Mouse (Mus musculus): ENCODE measurements around the gene Mphosph9. TPM values are rescaled to one million over a fixed set of nuclear protein-coding genes. Genes with fewer than 3 reads are reported as not detected.

Gene Mphosph9
- polyA plus RNA-seq, 1 experiment from 2014 or later: 5.2 TPM

- H3K27me3 ChIP-seq (ENCODE audit: insufficient read depth, low read length): no peaks in the 10 kb centered on the region
- no peaks in the 10 kb centered on the region for H3K4me1 ChIP-seq (replicated peaks; ENCODE audit: insufficient read depth, low read length)
- no peak overlapping the region for H3K4me3 ChIP-seq (replicated peaks; ENCODE audit: low read depth, low read length)
- DNase-seq (ENCODE audit: low spot score) (no peak), ATAC-seq (replicated peaks; ENCODE audit: low FRiP score, low read depth) (no peak)
- H3K36me3 ChIP-seq (ENCODE audit: insufficient read depth, low read length): peaks cover 37% of the 10 kb centered on the region
- 91% methylated on average over 4 of the region's 4 CpGs for WGBS
- no peak for TF ChIP-seq CTCF (IDR thresholded peaks at IDR 0.05; ENCODE audit: low read depth)
- H3K9ac ChIP-seq (ENCODE audit: low read depth, low read length): no peak overlapping the region
- no peaks in the 10 kb centered on the region for H3K9me3 ChIP-seq (replicated peaks; ENCODE audit: low read length)
- H3K4me2 ChIP-seq (ENCODE audit: low read length): no peak overlapping the region
- no peak overlapping the region for H3K27ac ChIP-seq
Observed at GRCm38 (mm10) chr5:124290216-124290615, 37.6 kb downstream of the Mphosph9 start.

DNA sequence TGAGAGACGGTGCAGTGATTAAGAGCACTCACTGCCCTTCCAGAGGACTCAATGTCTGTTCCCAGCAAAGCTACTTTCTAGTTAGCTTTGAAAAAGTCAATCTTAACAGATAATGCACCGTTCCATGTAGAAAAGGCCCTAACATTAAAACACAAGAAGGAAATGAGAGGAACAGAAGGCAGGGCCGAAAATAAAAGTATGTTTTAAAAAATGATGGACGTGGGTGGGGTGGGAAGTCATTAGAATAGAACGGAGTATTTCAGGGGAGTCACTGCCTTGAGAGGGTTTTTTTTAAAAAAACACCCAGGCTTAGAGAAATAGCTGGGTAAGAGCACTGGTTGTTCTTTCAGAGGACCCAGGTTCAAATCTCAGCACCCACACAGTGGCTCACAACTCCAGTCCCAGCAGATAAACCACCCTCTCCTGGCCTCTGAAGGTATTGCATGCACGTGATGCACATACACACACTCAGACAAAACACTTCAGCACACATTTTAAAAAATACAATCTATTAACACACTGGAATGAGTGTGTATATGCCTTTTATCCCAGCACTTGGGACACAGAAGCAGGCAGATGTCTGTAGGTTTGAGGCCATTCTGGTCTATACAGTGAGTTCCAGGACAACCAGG, 40.0 kb downstream of the Mphosph9 start:
- WGBS: 95% methylated on average over 6 of the region's 6 CpGs

GRCm38 (mm10) chr5:124284330-124284729, 43.4 kb downstream of the Mphosph9 start:
- Histone ChIP-seq H3K9ac (ENCODE audit: low read depth, low read length) (no peak overlapping the region), H3K4me1 (replicated peaks; ENCODE audit: insufficient read depth, low read length) (no peaks in the 10 kb centered on the region), H3K27me3 (ENCODE audit: insufficient read depth, low read length) (no peaks in the 10 kb centered on the region), H3K4me2 (ENCODE audit: low read length) (no peak overlapping the region), H3K27ac (no peak overlapping the region), H3K4me3 (replicated peaks; ENCODE audit: low read depth, low read length) (no peak overlapping the region), H3K9me3 (replicated peaks; ENCODE audit: low read length) (no peaks in the 10 kb centered on the region), H3K36me3 (ENCODE audit: insufficient read depth, low read length) (peaks cover 15% of the 10 kb centered on the region)
- TF ChIP-seq CTCF (IDR thresholded peaks at IDR 0.05; ENCODE audit: low read depth): peak; percentile 64
- no peak for ATAC-seq (replicated peaks; ENCODE audit: low FRiP score, low read depth)
- WGBS: 64% methylated on average over 3 of the region's 3 CpGs
- peak; percentile 23 for DNase-seq (ENCODE audit: low spot score)

More for the DNA sequence above, 40.0 kb downstream of the Mphosph9 start:
- Histone ChIP-seq H3K27ac (no peak overlapping the region), H3K4me3 (replicated peaks; ENCODE audit: low read depth, low read length) (no peak overlapping the region), H3K4me1 (replicated peaks; ENCODE audit: insufficient read depth, low read length) (no peaks in the 10 kb centered on the region), H3K27me3 (ENCODE audit: insufficient read depth, low read length) (no peaks in the 10 kb centered on the region), H3K36me3 (ENCODE audit: insufficient read depth, low read length) (peaks cover 33% of the 10 kb centered on the region), H3K4me2 (ENCODE audit: low read length) (no peak overlapping the region), H3K9ac (ENCODE audit: low read depth, low read length) (no peak overlapping the region), H3K9me3 (replicated peaks; ENCODE audit: low read length) (no peaks in the 10 kb centered on the region)
- 0 out of 2 replicates have a peak, but pooled peaks have one; percentile 9 for TF ChIP-seq CTCF (IDR thresholded peaks at IDR 0.05; ENCODE audit: low read depth)
- ATAC-seq (replicated peaks; ENCODE audit: low FRiP score, low read depth): no peak
- no peak for DNase-seq (ENCODE audit: low spot score)

GRCm38 (mm10) chr5:124282854-124283253, 44.9 kb downstream of the Mphosph9 start:
- H3K9me3 ChIP-seq (replicated peaks; ENCODE audit: low read length): no peaks in the 10 kb centered on the region
- no peak overlapping the region for H3K4me3 ChIP-seq (replicated peaks; ENCODE audit: low read depth, low read length)
- no peak overlapping the region for H3K27ac ChIP-seq
- WGBS: 94% methylated on average over 2 of the region's 2 CpGs
- H3K27me3 ChIP-seq (ENCODE audit: insufficient read depth, low read length): no peaks in the 10 kb centered on the region
- H3K9ac ChIP-seq (ENCODE audit: low read depth, low read length): no peak overlapping the region
- ATAC-seq (replicated peaks; ENCODE audit: low FRiP score, low read depth) (no peak), DNase-seq (ENCODE audit: low spot score) (no peak)
- H3K36me3 ChIP-seq (ENCODE audit: insufficient read depth, low read length): peaks cover 15% of the 10 kb centered on the region
- no peak for TF ChIP-seq CTCF (IDR thresholded peaks at IDR 0.05; ENCODE audit: low read depth)
- no peak overlapping the region for H3K4me2 ChIP-seq (ENCODE audit: low read length)
- no peaks in the 10 kb centered on the region for H3K4me1 ChIP-seq (replicated peaks; ENCODE audit: insufficient read depth, low read length)

DNA sequence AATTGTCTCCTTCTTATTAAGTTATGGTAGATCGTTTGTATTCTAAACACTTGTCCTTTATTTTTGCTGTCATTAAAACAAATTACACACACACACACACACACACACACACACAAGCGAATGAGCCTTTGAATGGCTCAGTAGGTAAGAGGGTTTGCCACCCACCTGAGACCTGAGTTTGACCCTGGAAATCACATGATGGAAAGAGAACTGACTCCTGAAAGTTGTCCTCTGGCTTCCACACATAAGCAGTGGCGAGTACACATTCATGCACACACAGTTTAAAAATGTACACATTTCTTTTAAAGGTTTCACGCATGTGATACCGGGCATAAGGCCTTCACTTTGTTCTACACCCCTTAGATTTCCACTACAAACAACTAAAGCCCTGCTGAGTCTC, 57.5 kb downstream of the Mphosph9 start:
- Histone ChIP-seq H3K4me1 (replicated peaks; ENCODE audit: insufficient read depth, low read length) (no peaks in the 10 kb centered on the region), H3K4me2 (ENCODE audit: low read length) (no peak overlapping the region), H3K9ac (ENCODE audit: low read depth, low read length) (no peak overlapping the region), H3K9me3 (replicated peaks; ENCODE audit: low read length) (no peaks in the 10 kb centered on the region), H3K36me3 (ENCODE audit: insufficient read depth, low read length) (0 out of 2 replicates have a peak, but pooled peaks cover 6% of the 10 kb centered on the region), H3K27ac (no peak overlapping the region), H3K4me3 (replicated peaks; ENCODE audit: low read depth, low read length) (no peak overlapping the region), H3K27me3 (ENCODE audit: insufficient read depth, low read length) (no peaks in the 10 kb centered on the region)
- no peak for TF ChIP-seq CTCF (IDR thresholded peaks at IDR 0.05; ENCODE audit: low read depth)
- no peak for ATAC-seq (replicated peaks; ENCODE audit: low FRiP score, low read depth)
- no peak for DNase-seq (ENCODE audit: low spot score)
- 95% methylated on average over 5 of the region's 5 CpGs for WGBS

DNA sequence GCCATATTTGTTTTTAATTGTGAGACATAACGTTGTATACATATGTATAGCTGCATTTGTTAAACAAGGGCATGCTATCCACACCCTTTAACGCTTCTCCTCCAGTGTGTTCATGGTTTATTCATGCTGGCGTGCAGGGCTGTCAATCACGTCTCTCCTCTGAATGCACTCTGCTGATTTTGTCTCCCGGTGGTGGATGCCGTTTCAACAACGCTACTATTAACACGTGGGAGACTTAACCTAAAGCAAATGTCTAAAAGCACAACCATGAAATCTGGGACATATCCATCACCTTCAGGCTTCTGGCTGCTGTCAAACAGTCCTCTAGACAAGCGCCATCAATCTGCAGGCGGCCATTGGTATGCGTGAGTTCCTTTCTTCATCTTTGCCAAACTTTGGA, 58.1 kb downstream of the Mphosph9 start:
- Histone ChIP-seq H3K36me3 (ENCODE audit: insufficient read depth, low read length) (0 out of 2 replicates have a peak, but pooled peaks cover 7% of the 10 kb centered on the region), H3K27ac (no peak overlapping the region), H3K9me3 (replicated peaks; ENCODE audit: low read length) (no peaks in the 10 kb centered on the region), H3K4me3 (replicated peaks; ENCODE audit: low read depth, low read length) (no peak overlapping the region), H3K27me3 (ENCODE audit: insufficient read depth, low read length) (no peaks in the 10 kb centered on the region), H3K4me1 (replicated peaks; ENCODE audit: insufficient read depth, low read length) (no peaks in the 10 kb centered on the region), H3K4me2 (ENCODE audit: low read length) (no peak overlapping the region), H3K9ac (ENCODE audit: low read depth, low read length) (no peak overlapping the region)
- no peak for DNase-seq (ENCODE audit: low spot score)
- 75% methylated on average over 11 of the region's 11 CpGs for WGBS
- no peak for TF ChIP-seq CTCF (IDR thresholded peaks at IDR 0.05; ENCODE audit: low read depth)
- ATAC-seq (replicated peaks; ENCODE audit: low FRiP score, low read depth): no peak

DNA sequence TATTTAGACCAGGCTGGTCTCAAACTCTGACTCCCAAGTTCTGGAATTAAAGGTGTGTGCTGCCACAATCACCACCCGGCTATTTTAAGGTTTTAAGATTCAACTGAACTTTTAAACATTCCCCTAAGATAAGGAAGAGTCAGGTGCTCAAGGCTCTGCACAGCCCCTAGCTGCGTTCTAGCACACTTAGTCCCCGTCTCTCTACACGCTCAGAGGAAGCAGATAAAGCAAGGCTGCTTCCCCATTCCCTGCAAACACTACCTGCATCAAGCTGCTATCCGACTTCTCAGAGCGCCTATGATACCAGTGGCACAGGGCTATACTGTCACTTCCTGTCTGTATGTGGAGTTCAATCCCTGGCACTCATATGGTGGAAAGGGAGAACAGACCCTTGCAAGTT, 60.1 kb downstream of the Mphosph9 start:
- no peaks in the 10 kb centered on the region for H3K9me3 ChIP-seq (replicated peaks; ENCODE audit: low read length)
- H3K27ac ChIP-seq: no peak overlapping the region
- no peak for DNase-seq (ENCODE audit: low spot score)
- H3K36me3 ChIP-seq (ENCODE audit: insufficient read depth, low read length): 0 out of 2 replicates have a peak, but pooled peaks cover 11% of the 10 kb centered on the region
- H3K9ac ChIP-seq (ENCODE audit: low read depth, low read length): no peak overlapping the region
- no peaks in the 10 kb centered on the region for H3K27me3 ChIP-seq (ENCODE audit: insufficient read depth, low read length)
- H3K4me1 ChIP-seq (replicated peaks; ENCODE audit: insufficient read depth, low read length): no peaks in the 10 kb centered on the region
- no peak for ATAC-seq (replicated peaks; ENCODE audit: low FRiP score, low read depth)
- H3K4me2 ChIP-seq (ENCODE audit: low read length): no peak overlapping the region
- WGBS: 88% methylated on average over 6 of the region's 6 CpGs
- no peak for TF ChIP-seq CTCF (IDR thresholded peaks at IDR 0.05; ENCODE audit: low read depth)
- H3K4me3 ChIP-seq (replicated peaks; ENCODE audit: low read depth, low read length): no peak overlapping the region

Measured in kidney, postnatal 0 days (tissue).